Mouse (Mus musculus): ENCODE measurements around the gene Sntb2.

Sntb2 gene

DNA sequence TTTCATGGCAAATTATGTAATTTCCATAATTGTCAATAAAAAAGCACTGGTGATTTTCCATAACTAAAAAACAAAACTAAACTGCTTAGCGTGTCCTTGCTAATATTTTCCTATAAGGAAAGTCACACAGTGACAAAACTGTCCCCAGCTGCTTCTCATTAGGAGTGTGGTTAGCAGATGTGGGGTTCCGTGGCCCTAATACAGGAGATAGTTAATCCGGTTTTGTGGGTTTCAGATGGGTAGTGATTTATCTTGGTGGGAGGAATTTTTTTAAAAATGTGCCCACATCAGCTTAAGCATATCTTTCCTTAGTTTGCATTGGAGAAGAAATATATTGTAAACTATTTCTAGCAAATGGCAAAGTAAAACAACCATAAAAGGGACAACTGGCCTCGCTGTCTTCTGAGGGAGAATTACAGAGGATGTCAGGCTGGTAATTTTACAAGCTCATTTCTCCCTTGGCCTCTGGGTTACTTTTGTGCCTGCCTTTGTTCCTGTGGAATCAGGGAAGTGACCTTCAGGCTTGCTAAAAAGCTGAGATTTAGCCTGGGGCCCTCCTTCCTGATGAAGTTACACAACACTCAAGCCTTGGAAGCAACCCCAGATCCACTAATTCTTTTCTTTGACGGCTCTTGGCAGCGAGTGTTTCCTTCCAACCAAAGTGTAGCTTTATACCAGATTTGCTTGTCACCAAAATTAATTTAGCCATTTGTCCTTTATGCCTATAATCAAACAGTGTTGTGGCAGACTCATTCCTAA, 6.2 kb upstream of the Sntb2 start:
- DNase-seq (ENCODE audit: extremely low spot score, low spot score), result no peak

- DNase-seq (ENCODE audit: extremely low spot score, low spot score), result no peak
Observed at GRCm38 (mm10) chr8:106929921-106930320, 5.6 kb upstream of the Sntb2 start.

- DNase-seq (ENCODE audit: extremely low spot score, low spot score), result peak; percentile 40
Observed at GRCm38 (mm10) chr8:106932376-106933065, 3.0 kb upstream of the Sntb2 start.

- DNase-seq (ENCODE audit: extremely low spot score, low spot score), result no peak
Observed at GRCm38 (mm10) chr8:106933506-106934143, 1.9 kb upstream of the Sntb2 start.

GRCm38 (mm10) chr8:106934226-106934977, 1.1 kb upstream of the Sntb2 start:
- no peak for DNase-seq (ENCODE audit: extremely low spot score, low spot score)

GRCm38 (mm10) chr8:106935899-106936477, 438 bp downstream of the Sntb2 start:
- peak; percentile 80 for DNase-seq (ENCODE audit: extremely low spot score, low spot score)

DNA sequence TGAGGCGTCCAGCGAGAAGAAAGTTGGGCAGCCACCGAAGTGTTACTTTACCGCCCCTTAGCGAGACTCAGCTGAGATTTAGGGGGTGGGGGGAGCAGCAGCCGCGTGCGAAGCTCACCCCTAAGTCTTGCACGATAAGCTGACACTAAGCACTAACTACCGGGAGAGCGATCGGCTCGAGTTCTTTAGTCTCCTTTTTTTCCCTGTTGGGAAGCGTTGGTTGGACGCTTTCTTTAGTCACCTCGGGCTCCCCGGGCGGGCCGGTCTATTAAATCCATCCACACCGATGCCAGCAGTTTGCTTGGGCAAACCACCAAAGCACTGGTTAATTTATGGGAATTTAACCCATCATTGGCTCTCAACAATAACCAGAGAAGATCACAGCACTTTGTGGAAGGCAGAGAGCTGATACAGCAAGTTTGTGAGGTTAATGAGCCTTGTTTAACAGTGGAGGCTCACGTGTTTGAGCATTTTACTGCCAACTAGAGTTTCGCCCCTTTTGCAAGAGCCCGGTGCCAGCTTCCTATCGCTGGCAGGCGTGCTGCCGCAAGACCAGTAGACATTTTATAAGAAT, 1.0 kb downstream of the Sntb2 start:
- DNase-seq (ENCODE audit: extremely low spot score, low spot score), result peak; percentile 62

DNA sequence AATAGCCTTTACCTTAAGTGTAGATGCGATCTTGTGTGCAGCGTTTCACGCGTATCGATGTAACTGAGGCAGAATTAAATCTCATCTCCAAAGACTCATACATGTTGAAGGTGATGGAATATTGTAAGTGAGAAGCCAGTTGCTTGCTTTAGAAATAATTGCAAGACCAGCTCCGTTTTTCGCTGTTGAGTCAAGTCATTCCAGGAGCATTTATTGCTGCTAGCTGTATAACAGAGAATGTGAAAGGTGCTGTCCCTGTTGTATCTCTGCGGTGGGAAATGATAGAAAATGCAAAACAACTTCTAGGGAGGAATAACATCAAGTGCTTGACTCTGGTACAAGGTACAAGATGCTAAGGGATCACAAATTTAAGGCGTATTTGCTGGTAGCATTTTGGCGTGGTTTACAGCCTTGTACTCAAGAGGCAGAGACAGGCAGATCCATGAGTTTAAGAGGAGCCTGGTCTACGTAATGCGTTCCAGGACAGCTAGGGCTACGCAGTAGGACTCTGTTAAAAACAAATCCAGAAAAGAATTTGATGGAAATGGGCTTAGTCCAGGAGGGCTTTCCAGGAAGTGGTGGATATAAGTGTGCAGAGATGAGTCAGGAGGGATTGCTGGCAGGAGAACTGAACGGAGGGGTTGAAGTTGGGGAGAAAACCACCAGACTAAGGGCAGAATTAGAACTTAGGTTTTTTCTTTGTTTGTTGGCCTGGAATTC, 1.7 kb downstream of the Sntb2 start:
- DNase-seq (ENCODE audit: extremely low spot score, low spot score), result no peak

- DNase-seq (ENCODE audit: extremely low spot score, low spot score), result no peak
Observed at GRCm38 (mm10) chr8:106941806-106942205, 6.3 kb downstream of the Sntb2 start.

DNA sequence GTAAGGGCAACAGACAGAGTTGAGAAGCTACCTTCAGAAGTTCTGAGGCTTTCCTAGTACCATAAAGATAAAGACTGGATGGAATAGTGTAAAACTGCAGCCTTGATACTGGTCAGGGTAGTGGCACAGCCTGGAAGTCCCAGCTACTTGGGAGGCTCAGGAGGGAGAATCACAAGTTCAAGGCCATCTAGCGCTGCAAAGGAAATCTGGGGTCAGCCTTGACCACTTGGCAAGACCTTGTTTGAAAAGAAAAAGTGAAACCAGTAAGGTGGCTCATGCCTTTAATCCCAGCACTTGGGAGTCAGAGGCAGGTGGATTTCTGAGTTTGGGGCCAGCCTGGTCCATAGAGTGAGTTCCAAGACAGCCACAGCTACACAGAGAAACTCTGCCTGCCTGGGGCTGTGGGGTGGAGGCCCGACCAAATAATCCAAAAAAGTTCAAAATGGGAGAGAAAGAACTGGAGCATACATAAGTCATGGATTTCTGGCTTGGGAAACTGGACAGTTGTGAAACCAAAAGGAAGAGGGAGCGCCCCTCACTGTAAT, 8.4 kb downstream of the Sntb2 start:
- DNase-seq (ENCODE audit: extremely low spot score, low spot score), result no peak

DNA sequence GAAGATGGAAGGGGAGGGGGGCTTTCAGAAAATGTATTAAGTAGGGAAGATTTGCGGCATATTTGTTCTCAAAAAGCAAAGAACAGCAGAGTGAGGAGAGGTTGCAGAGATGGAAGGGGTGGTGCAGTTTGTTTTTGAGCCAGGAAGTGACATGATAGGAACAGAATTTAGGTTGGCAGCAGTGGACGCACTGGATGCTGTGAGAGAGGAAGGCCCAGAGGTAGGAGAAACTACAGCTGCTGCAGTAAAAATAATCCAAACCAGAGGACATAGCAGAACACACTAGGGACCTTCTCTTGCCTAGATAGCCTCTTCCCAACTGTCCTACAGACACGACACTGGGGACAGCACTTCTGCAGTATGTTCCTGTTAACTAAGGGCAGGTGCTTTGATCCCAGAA, 9.2 kb downstream of the Sntb2 start:
- DNase-seq (ENCODE audit: extremely low spot score, low spot score), result no peak

DNA sequence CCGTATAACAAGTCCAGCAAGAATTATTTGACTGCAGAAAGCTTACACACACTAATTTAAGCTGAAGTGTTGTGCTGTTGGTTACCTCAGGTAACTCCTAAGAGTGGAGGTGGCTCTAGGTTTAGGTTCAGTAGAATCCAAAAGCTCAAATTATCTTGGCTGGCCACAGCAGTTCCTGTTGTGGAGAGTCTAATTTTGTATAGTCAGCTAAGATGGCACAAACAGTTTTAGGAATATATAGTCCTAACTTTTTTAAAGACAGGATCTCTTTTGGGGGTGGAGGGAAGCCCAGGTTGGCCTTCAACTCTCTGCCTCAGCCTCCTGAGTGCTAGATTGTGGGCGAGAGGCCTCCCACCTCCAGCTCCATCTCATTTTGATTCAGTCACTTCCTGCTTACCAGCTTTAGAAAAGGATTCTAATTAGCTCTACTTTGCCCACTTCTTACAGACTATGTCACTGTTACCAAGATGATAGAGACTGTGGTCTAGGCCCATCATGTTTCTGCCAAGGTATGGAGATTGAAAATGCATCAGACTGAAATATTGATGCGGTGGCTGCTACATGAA, 13.2 kb downstream of the Sntb2 start:
- no peak for DNase-seq (ENCODE audit: extremely low spot score, low spot score)

DNA sequence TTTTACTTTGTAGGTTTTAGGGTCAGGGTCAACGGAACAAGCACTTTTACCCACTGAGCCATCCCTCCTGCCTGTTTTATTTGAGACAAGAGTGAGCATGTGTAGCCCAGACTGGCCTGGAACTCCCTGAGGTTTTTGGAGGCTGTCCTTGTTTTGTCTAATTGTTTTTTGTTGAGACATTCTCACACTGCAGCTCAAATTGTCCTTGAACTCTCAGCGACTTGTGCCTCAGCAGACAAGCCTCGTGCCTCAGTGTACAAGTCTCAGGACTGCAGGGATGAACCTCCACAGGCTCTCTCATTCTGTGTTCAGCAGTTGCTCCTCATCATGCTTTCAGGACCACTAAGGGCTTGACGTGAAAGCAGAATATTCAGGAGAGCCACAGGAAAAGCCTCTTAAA, 16.2 kb downstream of the Sntb2 start:
- no peak for DNase-seq (ENCODE audit: extremely low spot score, low spot score)

- no peak for DNase-seq (ENCODE audit: extremely low spot score, low spot score)
Observed at GRCm38 (mm10) chr8:106953571-106953970, 18.0 kb downstream of the Sntb2 start.

DNA sequence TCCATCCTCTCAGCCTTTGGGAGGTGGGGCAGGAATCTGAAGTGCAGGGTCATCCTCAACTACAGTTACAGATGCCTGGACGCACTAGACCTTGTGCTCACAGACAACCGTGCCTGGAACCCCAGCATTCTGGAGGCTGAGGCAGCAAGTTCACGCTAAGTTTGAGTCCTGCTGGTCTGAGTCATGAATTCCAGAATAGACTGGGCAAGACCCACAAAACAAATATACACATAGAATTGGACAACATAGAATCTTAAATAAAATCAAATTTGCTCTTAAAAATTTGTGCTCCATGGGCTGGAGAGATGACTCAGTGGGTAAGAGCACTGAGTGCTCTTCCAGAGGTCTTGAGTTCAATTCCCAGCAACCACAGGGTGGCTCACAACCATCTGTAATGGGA, 21.5 kb downstream of the Sntb2 start:
- no peak for DNase-seq (ENCODE audit: extremely low spot score, low spot score)

- no peak for DNase-seq (ENCODE audit: extremely low spot score, low spot score)
Observed at GRCm38 (mm10) chr8:106958212-106958611, 22.7 kb downstream of the Sntb2 start.

DNA sequence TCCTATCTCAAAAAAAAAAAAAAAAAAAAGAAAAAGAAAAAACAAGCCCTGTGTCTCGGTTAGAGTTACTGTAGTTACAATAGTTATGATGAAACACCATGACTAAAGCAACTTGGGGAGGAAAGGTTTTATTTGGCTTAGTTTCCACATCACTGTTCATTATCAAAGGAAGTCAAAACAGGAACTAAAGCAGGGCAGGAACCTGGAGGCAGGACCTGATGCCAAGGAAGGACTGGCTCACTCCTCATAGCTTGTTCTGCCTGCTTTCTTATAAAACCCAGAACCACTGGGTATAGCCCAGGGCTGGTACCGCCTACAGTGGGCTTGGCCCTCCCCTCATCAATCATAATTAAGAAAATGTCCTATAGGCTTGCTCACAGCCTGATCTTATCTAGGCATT, 24.1 kb downstream of the Sntb2 start:
- DNase-seq (ENCODE audit: extremely low spot score, low spot score), result no peak

DNA sequence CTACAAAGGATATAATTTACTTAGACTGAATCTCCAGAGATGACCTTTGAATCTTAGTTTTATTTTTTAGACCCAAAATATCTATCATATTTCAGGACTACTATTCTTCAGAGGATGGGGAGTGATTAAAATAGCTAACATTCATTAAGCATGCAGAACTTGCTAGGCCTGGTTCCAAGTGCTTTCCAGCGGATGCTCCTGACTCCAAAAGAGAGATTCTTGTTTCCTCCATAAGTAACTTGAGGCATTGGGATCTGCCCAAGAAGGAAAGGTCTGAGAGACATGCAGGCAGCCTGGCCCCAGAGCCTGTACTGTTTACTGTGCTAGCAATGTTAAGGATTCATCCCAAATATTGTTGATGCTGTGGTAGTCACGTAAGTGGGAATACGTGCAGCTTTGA, 26.8 kb downstream of the Sntb2 start:
- DNase-seq (ENCODE audit: extremely low spot score, low spot score), result no peak

DNA sequence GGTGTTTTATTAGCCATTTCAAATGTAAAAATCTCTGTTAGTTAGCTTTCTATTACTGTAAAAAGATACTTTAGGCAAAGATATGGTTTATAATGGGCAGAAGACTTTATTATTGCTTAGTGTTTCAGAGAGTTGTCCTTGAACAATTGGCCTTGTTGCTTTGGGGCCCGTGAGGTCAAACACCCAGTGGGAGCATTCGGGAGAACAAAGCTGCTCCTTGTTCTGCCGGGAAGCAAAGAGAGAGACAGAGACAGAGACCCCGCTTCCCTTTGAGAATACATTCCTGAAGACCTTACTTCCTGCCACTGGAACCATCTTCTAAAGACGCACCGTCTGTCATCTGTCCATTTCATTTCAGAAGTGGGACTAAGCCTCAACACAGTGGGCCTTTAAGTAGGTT, 27.8 kb downstream of the Sntb2 start:
- no peak for DNase-seq (ENCODE audit: extremely low spot score, low spot score)

- no peak for DNase-seq (ENCODE audit: extremely low spot score, low spot score)
Observed at GRCm38 (mm10) chr8:106964573-106964972, 29.0 kb downstream of the Sntb2 start.

Measured in neural tube, embryonic 10.5 days (tissue).